Mouse (Mus musculus): ENCODE measurements around the gene Ighmbp2. TPM values are rescaled to one million over a fixed set of nuclear protein-coding genes. Genes with fewer than 3 reads are reported as not detected.

Ighmbp2 gene
- 9.3 and 9.9 TPM in 2 replicates for polyA plus RNA-seq (2015; fragmentation: Nextera tagmentation; extraction: Ambion mirVana)

DNA sequence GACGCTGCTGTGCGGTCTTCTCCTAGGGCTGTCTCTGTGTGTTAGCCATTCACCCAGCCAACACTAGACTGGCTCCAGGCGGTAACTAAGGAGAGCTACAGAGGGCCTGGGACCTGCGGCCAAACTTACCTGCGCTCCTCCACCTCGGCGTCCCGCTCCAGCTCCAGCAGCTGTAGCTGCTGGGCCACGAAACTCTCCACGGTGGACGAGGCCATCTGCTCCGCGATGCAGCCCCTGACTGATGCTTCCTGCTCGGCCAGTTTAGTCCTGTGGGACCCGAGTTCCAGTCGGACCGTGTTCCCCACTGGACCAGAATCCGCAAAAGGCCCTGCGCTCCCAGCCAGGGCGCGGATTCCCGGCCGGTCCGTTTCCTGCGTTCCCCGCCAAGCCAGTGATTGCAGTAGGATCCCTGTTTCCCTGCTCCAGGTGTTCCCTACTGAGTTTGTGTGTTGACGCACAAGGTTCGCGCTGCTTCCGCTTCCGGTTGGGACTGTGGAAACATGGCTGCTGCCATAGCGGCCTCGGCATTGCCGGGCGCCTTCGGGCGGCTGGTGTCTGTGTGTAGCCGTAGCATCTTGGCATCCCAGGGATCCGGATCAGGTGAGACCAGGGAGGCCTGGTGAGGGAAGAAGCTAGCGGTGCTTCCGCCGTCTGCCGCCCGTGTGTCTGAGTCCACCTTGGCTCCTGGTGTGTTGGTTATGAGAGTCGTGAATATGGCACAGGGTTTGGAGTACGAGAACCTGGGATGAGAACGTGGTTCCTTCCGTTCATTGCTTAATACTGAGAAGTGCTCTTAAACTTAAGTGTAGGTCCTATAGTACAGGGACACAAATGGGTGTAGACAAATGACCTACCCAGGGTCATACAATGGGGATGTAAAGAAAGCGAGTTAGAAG is at the start of gene Ighmbp2, which contains the start of gene Mrpl21:
Gene Ighmbp2, minus strand, starts transcription at position 446 of the 896 bp plus-strand sequence.
Gene Mrpl21, plus strand, starts transcription at position 330 of the 896 bp plus-strand sequence.
- Histone ChIP-seq H3K4me3 (ENCODE audit: low read length) (peak within 1 kb of the TSS; percentile 90), H3K4me2 (ENCODE audit: low read depth, low read length) (peak within 1 kb of the TSS; percentile 75), H3K9me3 (ENCODE audit: control insufficient read depth, low read length) (no peaks in the 10 kb centered on the region), H3K9ac (ENCODE audit: low read length) (peak within 1 kb of the TSS; percentile 92), H3K27me3 (ENCODE audit: control insufficient read depth, insufficient read depth, low read depth, low read length) (no peaks in the 10 kb centered on the region), H3K27ac (ENCODE audit: low read length) (peak within 1 kb of the TSS; percentile 66), H3K36me3 (ENCODE audit: control insufficient read depth, insufficient read depth, low read length) (peaks cover 14% of the 10 kb centered on the region), H3K4me1 (replicated peaks; ENCODE audit: control insufficient read depth, insufficient read depth, low read length) (peaks cover 10% of the 10 kb centered on the region)
- ATAC-seq (ENCODE audit: low read depth), result peak; percentile 95
- under 1% methylated on average over 49 of the region's 49 CpGs for WGBS

- H3K9ac ChIP-seq (ENCODE audit: low read length), result no peak overlapping the region
- WGBS, result 74% methylated on average over 12 of the region's 12 CpGs
- ATAC-seq (ENCODE audit: low read depth), result no peak
Observed at GRCm38 (mm10) chr19:3326479-3327047, 43.7 kb upstream of the Ighmbp2 start.

GRCm38 (mm10) chr19:3325771-3326478 is 43.1 kb upstream of the Ighmbp2 start:
- no peaks in the 10 kb centered on the region for H3K36me3 ChIP-seq (ENCODE audit: control insufficient read depth, insufficient read depth, low read length)
- H3K4me1 ChIP-seq (replicated peaks; ENCODE audit: control insufficient read depth, insufficient read depth, low read length), result peaks cover 30% of the 10 kb centered on the region
- 23% methylated on average over 15 of the region's 15 CpGs for WGBS
- H3K4me3 ChIP-seq (ENCODE audit: low read length), result peak overlapping the region; percentile 78
- H3K4me2 ChIP-seq (ENCODE audit: low read depth, low read length), result peak overlapping the region; percentile 99
- no peaks in the 10 kb centered on the region for H3K9me3 ChIP-seq (ENCODE audit: control insufficient read depth, low read length)
- no peaks in the 10 kb centered on the region for H3K27me3 ChIP-seq (ENCODE audit: control insufficient read depth, insufficient read depth, low read depth, low read length)
- H3K27ac ChIP-seq (ENCODE audit: low read length), result peak overlapping the region; percentile 96
- peak overlapping the region; percentile 72 for H3K9ac ChIP-seq (ENCODE audit: low read length)
- ATAC-seq (ENCODE audit: low read depth), result no peak

More at GRCm38 (mm10) chr19:3326479-3327047, 43.7 kb upstream of the Ighmbp2 start:
- H3K4me1 ChIP-seq (replicated peaks; ENCODE audit: control insufficient read depth, insufficient read depth, low read length), result peaks cover 27% of the 10 kb centered on the region
- H3K27me3 ChIP-seq (ENCODE audit: control insufficient read depth, insufficient read depth, low read depth, low read length), result no peaks in the 10 kb centered on the region
- no peak overlapping the region for H3K4me3 ChIP-seq (ENCODE audit: low read length)
- H3K27ac ChIP-seq (ENCODE audit: low read length), result no peak overlapping the region; the same call in 1 of the 2 replicates
- H3K36me3 ChIP-seq (ENCODE audit: control insufficient read depth, insufficient read depth, low read length), result no peaks in the 10 kb centered on the region
- H3K4me2 ChIP-seq (ENCODE audit: low read depth, low read length), result peak overlapping the region; percentile 99
- H3K9me3 ChIP-seq (ENCODE audit: control insufficient read depth, low read length), result no peaks in the 10 kb centered on the region

DNA sequence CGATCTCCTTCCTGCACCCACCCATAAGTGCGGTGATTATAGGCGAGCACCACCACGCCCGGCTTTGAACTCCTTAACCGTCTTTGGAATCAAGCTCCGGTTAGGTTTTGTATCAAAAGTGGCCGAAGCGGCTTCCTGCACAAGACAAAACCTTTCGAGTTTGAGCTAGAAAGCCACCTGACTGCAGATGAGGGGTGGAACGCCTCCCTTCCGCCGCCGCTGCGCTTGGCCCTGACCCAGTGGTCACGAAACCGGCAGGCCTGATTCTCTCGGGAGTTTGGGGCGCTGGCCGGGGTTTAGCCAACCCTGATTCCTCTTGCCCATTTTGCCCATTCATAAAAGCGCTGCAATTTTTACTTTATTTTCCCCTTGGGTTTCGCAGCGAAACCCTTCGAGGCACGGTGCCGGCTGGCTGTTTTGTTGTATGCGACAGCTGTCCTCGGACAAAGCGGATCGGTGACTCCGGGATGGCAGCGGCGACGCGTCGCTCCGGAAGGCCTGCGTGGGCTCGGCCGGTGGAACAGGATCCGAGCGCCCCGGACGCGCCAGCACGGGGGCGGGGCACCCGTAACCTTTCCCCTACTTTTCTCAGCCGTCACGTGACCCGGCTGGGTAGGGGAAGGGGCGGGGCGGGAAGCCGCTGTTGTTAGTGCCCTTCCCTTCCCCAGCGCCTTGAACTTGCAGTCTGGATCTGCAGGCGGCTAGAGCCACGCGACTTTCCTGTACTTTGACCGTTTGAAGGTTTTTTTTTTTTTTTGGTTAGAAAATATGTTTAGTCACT is 42.3 kb upstream of the Ighmbp2 start:
- peak overlapping the region; percentile 78 for H3K4me3 ChIP-seq (ENCODE audit: low read length)
- H3K9me3 ChIP-seq (ENCODE audit: control insufficient read depth, low read length), result no peaks in the 10 kb centered on the region
- peaks cover 30% of the 10 kb centered on the region for H3K4me1 ChIP-seq (replicated peaks; ENCODE audit: control insufficient read depth, insufficient read depth, low read length)
- no peaks in the 10 kb centered on the region for H3K27me3 ChIP-seq (ENCODE audit: control insufficient read depth, insufficient read depth, low read depth, low read length)
- WGBS, result under 1% methylated on average over 59 of the region's 59 CpGs
- ATAC-seq (ENCODE audit: low read depth), result peak; percentile 81
- peak overlapping the region; percentile 72 for H3K9ac ChIP-seq (ENCODE audit: low read length)
- peak overlapping the region; percentile 99 for H3K4me2 ChIP-seq (ENCODE audit: low read depth, low read length)
- H3K36me3 ChIP-seq (ENCODE audit: control insufficient read depth, insufficient read depth, low read length), result no peaks in the 10 kb centered on the region
- H3K27ac ChIP-seq (ENCODE audit: low read length), result peak overlapping the region; percentile 96

DNA sequence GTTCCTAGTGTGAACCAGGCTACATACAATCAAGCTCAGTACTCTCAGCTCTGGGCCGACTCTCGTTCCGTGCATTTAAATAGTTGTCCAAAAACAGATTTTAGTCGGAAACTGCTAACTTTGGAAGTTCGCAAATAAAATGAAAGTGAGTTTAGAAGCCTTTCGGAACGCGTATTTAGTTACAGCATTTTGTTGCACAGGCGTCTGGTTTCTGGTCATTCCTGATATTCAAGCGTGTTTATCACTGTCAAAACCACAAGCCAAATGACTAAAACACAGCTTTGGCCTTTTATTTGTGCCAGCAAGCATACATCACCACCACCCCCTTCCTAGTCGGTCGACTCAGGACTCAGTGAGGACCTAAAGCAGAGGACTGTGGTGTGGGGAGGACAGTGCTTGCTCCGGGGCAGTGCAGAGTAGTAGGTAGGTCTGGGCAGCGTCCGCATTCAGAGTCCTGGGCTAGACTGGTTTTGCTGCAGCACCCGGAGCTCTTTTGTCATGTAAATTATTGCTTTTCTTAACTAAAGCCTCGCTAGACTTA is 41.5 kb upstream of the Ighmbp2 start:
- Histone ChIP-seq H3K9ac (ENCODE audit: low read length) (peak overlapping the region; percentile 72), H3K27ac (ENCODE audit: low read length) (peak overlapping the region; percentile 96), H3K4me1 (replicated peaks; ENCODE audit: control insufficient read depth, insufficient read depth, low read length) (peaks cover 30% of the 10 kb centered on the region), H3K27me3 (ENCODE audit: control insufficient read depth, insufficient read depth, low read depth, low read length) (no peaks in the 10 kb centered on the region), H3K9me3 (ENCODE audit: control insufficient read depth, low read length) (no peaks in the 10 kb centered on the region), H3K4me3 (ENCODE audit: low read length) (peak overlapping the region; percentile 78), H3K4me2 (ENCODE audit: low read depth, low read length) (peak overlapping the region; percentile 99), H3K36me3 (ENCODE audit: control insufficient read depth, insufficient read depth, low read length) (no peaks in the 10 kb centered on the region)
- ATAC-seq (ENCODE audit: low read depth), result no peak
- 2% methylated on average over 17 of the region's 17 CpGs for WGBS

DNA sequence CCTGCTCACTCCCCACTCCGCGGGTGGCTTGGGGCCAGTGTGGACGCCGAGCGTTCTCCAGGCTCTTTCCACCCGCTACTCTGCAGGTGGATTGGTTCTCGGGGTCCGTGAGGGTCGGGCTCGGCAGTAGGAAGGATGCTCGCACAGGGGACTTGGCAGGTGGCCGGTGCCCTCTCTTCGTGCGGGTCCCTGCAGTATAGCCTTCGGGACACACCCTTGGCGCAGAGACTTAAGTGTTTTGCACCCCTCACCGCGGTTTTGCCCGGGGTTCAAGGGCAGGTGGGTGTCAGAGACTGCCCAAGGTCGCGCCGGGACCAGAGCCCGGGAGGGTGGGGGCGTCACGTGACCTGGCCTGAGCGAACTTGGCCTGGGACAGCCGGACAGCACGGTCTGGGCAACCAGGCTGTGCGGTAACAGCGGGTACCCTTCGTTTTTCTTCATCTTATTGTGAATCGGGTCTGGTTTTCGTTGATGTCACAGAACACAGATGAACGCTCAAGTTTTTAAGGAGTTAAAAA is 41.0 kb upstream of the Ighmbp2 start:
- Histone ChIP-seq H3K4me3 (ENCODE audit: low read length) (peak overlapping the region; percentile 78), H3K27ac (ENCODE audit: low read length) (peak overlapping the region; percentile 96), H3K9ac (ENCODE audit: low read length) (peak overlapping the region; percentile 72), H3K9me3 (ENCODE audit: control insufficient read depth, low read length) (no peaks in the 10 kb centered on the region), H3K4me2 (ENCODE audit: low read depth, low read length) (peak overlapping the region; percentile 99), H3K36me3 (ENCODE audit: control insufficient read depth, insufficient read depth, low read length) (no peaks in the 10 kb centered on the region), H3K4me1 (replicated peaks; ENCODE audit: control insufficient read depth, insufficient read depth, low read length) (peaks cover 30% of the 10 kb centered on the region), H3K27me3 (ENCODE audit: control insufficient read depth, insufficient read depth, low read depth, low read length) (no peaks in the 10 kb centered on the region)
- WGBS, result under 1% methylated on average over 34 of the region's 34 CpGs
- ATAC-seq (ENCODE audit: low read depth), result 0 out of 2 replicates have a peak, but pooled peaks have one; percentile 1

GRCm38 (mm10) chr19:3323201-3323621 is 40.4 kb upstream of the Ighmbp2 start:
- Histone ChIP-seq H3K9ac (ENCODE audit: low read length) (peak overlapping the region; percentile 72), H3K4me2 (ENCODE audit: low read depth, low read length) (peak overlapping the region; percentile 99), H3K4me3 (ENCODE audit: low read length) (peak overlapping the region; percentile 78), H3K27ac (ENCODE audit: low read length) (peak overlapping the region; percentile 96; the same call in 1 of the 2 replicates), H3K4me1 (replicated peaks; ENCODE audit: control insufficient read depth, insufficient read depth, low read length) (peaks cover 30% of the 10 kb centered on the region), H3K36me3 (ENCODE audit: control insufficient read depth, insufficient read depth, low read length) (no peaks in the 10 kb centered on the region), H3K27me3 (ENCODE audit: control insufficient read depth, insufficient read depth, low read depth, low read length) (no peaks in the 10 kb centered on the region), H3K9me3 (ENCODE audit: control insufficient read depth, low read length) (no peaks in the 10 kb centered on the region)
- ATAC-seq (ENCODE audit: low read depth), result peak; percentile 84
- WGBS, result 1% methylated on average over 46 of the region's 47 CpGs
